Mouse (Mus musculus) MEL (cell line): ENCODE data around the gene Gm10964. TPM values are rescaled to one million over a fixed set of nuclear protein-coding genes. Genes with fewer than 3 reads are reported as not detected.
"Not testable (repeated sequence)": the region's sequence is repeated elsewhere in the genome, so short reads cannot be mapped to it uniquely, and the experiment has no call there.

ENCODE experiments used
- DNase-seq: peaks from one replicate; pipeline ENCODE4 v3.0.0; 2011; ENCODE audit warnings: low read depth, low spot score
- H3K27ac ChIP-seq: 2 replicates; pipeline ENCODE4 v1.5.1; 2012; ENCODE audit warnings: low read depth, mild to moderate bottlenecking, control low read depth, low read length, moderate library complexity; ENCODE audit not compliant: control insufficient read depth
- H3K27me3 ChIP-seq, 2 experiments: fragments of 150-350 bp in 1 of 2; sonication (generic) in 1 of 2; 2 replicates each; pipeline ENCODE4 v1.6.1; 2012; ENCODE audit warnings: low read length in 2 of 2, mild to moderate bottlenecking in 2 of 2, improper control_type of control experiment in 1 of 2, moderate library complexity in 1 of 2; ENCODE audit not compliant: insufficient read depth in 2 of 2, control insufficient read depth in 1 of 2
- H3K36me3 ChIP-seq, 2 experiments: 2 replicates each; pipeline ENCODE4 v1.6.1; 2012 to 2014; ENCODE audit warnings: low read length in 2 of 2, improper control_type of control experiment in 1 of 2, inconsistent platforms in 1 of 2, mild to moderate bottlenecking in 1 of 2; ENCODE audit not compliant: insufficient read depth in 2 of 2, control insufficient read depth in 1 of 2
- H3K4me1 ChIP-seq, 2 experiments: fragments of 150-350 bp in 1 of 2; sonication (generic) in 1 of 2; 2 replicates each; pipeline ENCODE4 v1.6.1; 2012; ENCODE audit warnings: low read length in 2 of 2, improper control_type of control experiment in 1 of 2, mild to moderate bottlenecking in 1 of 2; ENCODE audit not compliant: insufficient read depth in 2 of 2, control insufficient read depth in 1 of 2
- H3K4me3 ChIP-seq, 2 experiments: fragments of 150-350 bp in 1 of 2; sonication (generic) in 1 of 2; 2 replicates each; pipeline ENCODE4 v1.5.1; 2012; ENCODE audit warnings: low read depth in 2 of 2, low read length in 2 of 2, mild to moderate bottlenecking in 2 of 2, moderate library complexity in 2 of 2, control low read depth in 1 of 2, improper control_type of control experiment in 1 of 2; ENCODE audit not compliant: control insufficient read depth in 1 of 2, insufficient read depth in 1 of 2
- H3K79me2 ChIP-seq: 2 replicates; pipeline ENCODE4 v1.6.1; 2012; ENCODE audit warnings: mild to moderate bottlenecking, low read length, moderate library complexity; ENCODE audit not compliant: control insufficient read depth, poor library complexity, insufficient read depth
- H3K9ac ChIP-seq: 2 replicates; pipeline ENCODE4 v1.6.1; 2012; ENCODE audit warnings: low read depth, mild to moderate bottlenecking, control low read depth, low read length, moderate library complexity; ENCODE audit not compliant: control insufficient read depth, poor library complexity, severe bottlenecking
- H3K9me3 ChIP-seq: fragments of 150-350 bp; sonication (generic); replicated peaks from 2 replicates; pipeline ENCODE4 v1.6.1; 2012; ENCODE audit warnings: mild to moderate bottlenecking, low read length, improper control_type of control experiment, moderate library complexity; ENCODE audit not compliant: insufficient read depth
- BHLHE40 ChIP-seq: IDR thresholded peaks from 2 replicates; pipeline ENCODE4 v1.6.1; 2012; ENCODE audit warnings: low read depth, mild to moderate bottlenecking, inconsistent platforms, low read length, improper control_type of control experiment, borderline replicate concordance
- CTCF ChIP-seq, 3 experiments: IDR thresholded peaks in 2 of 3; conservative IDR thresholded peaks in 1 of 3; 2 replicates each; pipeline ENCODE4 v1.5.1; 2011 to 2012; ENCODE audit warnings: low read length in 3 of 3, low read depth in 2 of 3, mild to moderate bottlenecking in 2 of 3, improper control_type of control experiment in 1 of 3, inconsistent platforms in 1 of 3, mixed read lengths in 1 of 3, moderate library complexity in 1 of 3; ENCODE audit not compliant: control insufficient read depth in 1 of 3, insufficient read depth in 1 of 3, poor library complexity in 1 of 3, severe bottlenecking in 1 of 3
- GABPA ChIP-seq: IDR thresholded peaks from 2 replicates; pipeline ENCODE4 v1.6.1; 2012; ENCODE audit warnings: low read depth, mild to moderate bottlenecking, inconsistent platforms, low read length, improper control_type of control experiment, moderate library complexity
- GATA1 ChIP-seq: IDR thresholded peaks from 2 replicates; pipeline ENCODE4 v1.6.1; 2011; ENCODE audit warnings: low read depth, low read length, improper control_type of control experiment
- HCFC1 ChIP-seq: IDR thresholded peaks from 2 replicates; pipeline ENCODE4 v1.6.1; 2012; ENCODE audit warnings: low read depth, mild to moderate bottlenecking, inconsistent platforms, low read length, improper control_type of control experiment, moderate library complexity
- MAFK ChIP-seq: IDR thresholded peaks from 2 replicates; pipeline ENCODE4 v1.6.1; 2011; ENCODE audit warnings: low read depth, mild to moderate bottlenecking, low read length, improper control_type of control experiment, borderline replicate concordance
- MAX ChIP-seq: IDR thresholded peaks from 2 replicates; pipeline ENCODE4 v1.6.1; 2011; ENCODE audit warnings: low read length, improper control_type of control experiment
- MAZ ChIP-seq: IDR thresholded peaks from 2 replicates; pipeline ENCODE4 v1.6.1; 2012; ENCODE audit warnings: low read depth, mild to moderate bottlenecking, inconsistent platforms, low read length, improper control_type of control experiment
- NELFE ChIP-seq: IDR thresholded peaks from 2 replicates; pipeline ENCODE4 v1.6.1; 2011; ENCODE audit warnings: low read depth, low read length, improper control_type of control experiment
- NRF1 ChIP-seq: IDR thresholded peaks from 2 replicates; pipeline ENCODE4 v1.6.1; 2014; ENCODE audit warnings: low read depth, mild to moderate bottlenecking, inconsistent platforms, low read length, improper control_type of control experiment, moderate library complexity; ENCODE audit not compliant: poor library complexity, insufficient read depth, severe bottlenecking
- POLR2A ChIP-seq, 2 experiments: IDR thresholded peaks; 2 replicates each; pipeline ENCODE4 v1.6.1; 2011 to 2012; ENCODE audit warnings: low read length in 2 of 2, mild to moderate bottlenecking in 2 of 2, control low read depth in 1 of 2, improper control_type of control experiment in 1 of 2, low read depth in 1 of 2, moderate library complexity in 1 of 2; ENCODE audit not compliant: control insufficient read depth in 1 of 2, insufficient read depth in 1 of 2, poor library complexity in 1 of 2
- POLR2AphosphoS5 ChIP-seq: IDR thresholded peaks from 2 replicates; pipeline ENCODE4 v1.6.1; 2012; ENCODE audit warnings: low read depth, borderline replicate concordance, mild to moderate bottlenecking, inconsistent platforms, low read length, moderate library complexity, mixed read lengths
- RCOR1 ChIP-seq: IDR thresholded peaks from 2 replicates; pipeline ENCODE4 v1.6.1; 2012; ENCODE audit warnings: low read depth, mild to moderate bottlenecking, inconsistent platforms, low read length, improper control_type of control experiment
- TAL1 ChIP-seq: IDR thresholded peaks from 2 replicates; pipeline ENCODE4 v1.6.1; 2012; ENCODE audit warnings: mild to moderate bottlenecking, inconsistent platforms, low read length, moderate library complexity, mixed read lengths
- TBP ChIP-seq: IDR thresholded peaks from 2 replicates; pipeline ENCODE4 v1.8.0; 2011; ENCODE audit warnings: low read depth, low read length, improper control_type of control experiment
- TCF12 ChIP-seq: IDR thresholded peaks from 2 replicates; pipeline ENCODE4 v1.6.1; 2014; ENCODE audit warnings: low read depth, mild to moderate bottlenecking, inconsistent platforms, low read length, improper control_type of control experiment, moderate library complexity
- USF1 ChIP-seq: IDR thresholded peaks from 2 replicates; pipeline ENCODE4 v1.6.1; 2014; ENCODE audit warnings: low read depth, mild to moderate bottlenecking, inconsistent platforms, low read length, improper control_type of control experiment, moderate library complexity
- ZC3H11A ChIP-seq: IDR thresholded peaks from 2 replicates; pipeline ENCODE4 v1.6.1; 2012; ENCODE audit warnings: low read depth, mild to moderate bottlenecking, inconsistent platforms, low read length, improper control_type of control experiment
- polyA plus RNA-seq, 2 experiments: library from polyadenylated mRNA; stranded (reverse) in 1 of 2; unstranded in 1 of 2; fragments of >175 nt in 1 of 2; fragments of >200 nt in 1 of 2; gene quantifications; 2 replicates each; pipeline versions ENCODE4 v1.2.1 to v1.2.4; 2012; ENCODE audit warnings: low replicate concordance in 2 of 2, low read depth in 1 of 2; ENCODE audit not compliant: insufficient read length in 2 of 2, insufficient read depth in 1 of 2, missing spikeins in 1 of 2
- total RNA-seq: library from RNA; depleted of rRNA; stranded (reverse); fragments of 300-350 nt; gene quantifications from 2 replicates; pipeline ENCODE4 v1.2.3, GENCODE M21; 2012; rRNA removed

Gene Gm10964
- total and polyA plus RNA-seq, 3 experiments, result not detected

DNA sequence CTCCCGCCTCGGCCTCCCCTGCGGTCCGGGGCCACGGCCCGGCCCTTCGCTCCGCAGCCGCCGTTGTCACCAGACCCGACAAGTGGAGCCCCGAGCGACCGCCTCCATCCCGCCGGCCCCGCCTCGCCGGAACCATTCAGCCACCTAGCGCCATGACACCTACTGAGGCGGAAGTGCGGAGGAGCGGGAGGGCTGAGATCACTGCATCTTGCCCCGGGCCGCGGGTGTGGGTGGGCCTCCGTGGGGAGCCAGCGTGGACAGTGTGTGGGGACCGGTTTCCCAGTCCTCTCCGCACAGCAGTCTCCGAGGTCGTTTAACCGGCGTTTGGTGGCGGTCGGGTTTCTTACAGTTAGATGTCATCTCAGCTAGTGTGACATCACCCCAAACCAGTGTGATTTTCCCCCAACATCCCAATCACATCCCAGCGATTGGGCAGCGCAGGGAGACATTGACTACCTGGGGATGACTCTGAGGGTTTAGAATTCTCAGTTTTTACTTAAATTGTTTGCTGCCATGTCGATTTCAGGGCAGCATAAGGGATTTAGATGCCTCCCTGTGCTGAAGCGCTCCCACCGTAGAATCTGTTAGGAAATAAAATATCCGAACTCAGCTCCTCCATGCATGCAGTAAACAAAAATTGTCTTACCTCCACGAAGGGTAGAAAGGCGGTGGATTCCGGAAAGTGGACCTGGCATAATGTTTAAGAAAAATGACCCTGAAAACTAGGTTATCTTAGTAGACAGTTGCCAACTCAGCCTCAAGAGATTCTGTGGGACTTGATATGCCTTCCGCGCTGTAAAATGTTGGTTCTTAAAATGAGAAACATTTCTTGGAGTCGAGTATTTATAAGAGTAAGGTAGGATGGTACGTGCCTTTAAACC, 52.3 kb downstream of the Gm10964 start, which contains the start of gene Hipk1 (continued):
- TF ChIP-seq GABPA, result no peak
- TF ChIP-seq RCOR1, result no peak; the same call in 1 of the 2 replicates
- peak; percentile 56; the same call in 1 of the 2 replicates for TF ChIP-seq TCF12
- peak; percentile 85 for TF ChIP-seq HCFC1
- no peak for TF ChIP-seq GATA1
- TF ChIP-seq TAL1, result peak; percentile 19; the same call in 1 of the 2 replicates
- TF ChIP-seq USF1, result no peak
- 0 out of 2 replicates have a peak, but pooled peaks have one; percentile 2 for TF ChIP-seq ZC3H11A
- no peak for TF ChIP-seq POLR2AphosphoS5
- TF ChIP-seq BHLHE40, result no peak
- no peak for TF ChIP-seq CTCF (IDR thresholded peaks at IDR 0.05 in 2 of 3, conservative IDR thresholded peaks at IDR 0.05 in 1 of 3; ENCODE audit: control insufficient read depth in 1 of 3, insufficient read depth in 1 of 3, low read depth in 2 of 3, low read length in 3 of 3, poor library complexity in 1 of 3, severe bottlenecking in 1 of 3)
- peak; percentile 71 to 84 for TF ChIP-seq POLR2A (IDR thresholded peaks at IDR 0.05; ENCODE audit: control insufficient read depth in 1 of 2, insufficient read depth in 1 of 2, low read depth in 1 of 2, low read length in 2 of 2, poor library complexity in 1 of 2)
- TF ChIP-seq MAZ, result peak; percentile 93
- TF ChIP-seq, all 39 proteins: peak for 19

DNA sequence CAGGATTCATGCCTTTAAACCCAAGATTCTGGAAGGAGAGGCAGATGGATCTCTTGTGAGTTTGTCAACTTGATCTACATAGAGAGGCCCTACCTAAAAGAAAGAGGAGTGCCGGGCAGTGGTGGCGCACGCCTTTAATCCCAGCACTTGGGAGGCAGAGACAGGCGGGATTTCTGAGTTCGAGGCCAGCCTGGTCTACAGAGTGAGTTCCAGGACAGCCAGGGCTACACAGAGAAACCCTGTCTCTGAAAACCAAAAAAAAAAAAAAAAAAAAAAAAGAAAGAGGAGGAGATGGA, 52.9 kb downstream of the Gm10964 start:
- H3K4me1 ChIP-seq, result peaks cover 13 to 18% of the 10 kb centered on the region in 2 experiments
- H3K4me3 ChIP-seq, result peak overlapping the region; percentile 56 to 75
- TF ChIP-seq TBP, result peak; percentile 95
- 0 out of 2 replicates have a peak, but pooled peaks have one; percentile 2 for TF ChIP-seq MAFK
- H3K79me2 ChIP-seq, result peaks cover 35% of the 10 kb centered on the region
- H3K9me3 ChIP-seq, H3K27me3 ChIP-seq, DNase-seq: not testable (repeated sequence)
- H3K9ac ChIP-seq, result peak overlapping the region; percentile 92
- H3K36me3 ChIP-seq, result peaks cover 0 to 31% of the 10 kb centered on the region in 2 experiments; a peak in 2 of 4 replicates
- peak overlapping the region; percentile 87 for H3K27ac ChIP-seq

DNA sequence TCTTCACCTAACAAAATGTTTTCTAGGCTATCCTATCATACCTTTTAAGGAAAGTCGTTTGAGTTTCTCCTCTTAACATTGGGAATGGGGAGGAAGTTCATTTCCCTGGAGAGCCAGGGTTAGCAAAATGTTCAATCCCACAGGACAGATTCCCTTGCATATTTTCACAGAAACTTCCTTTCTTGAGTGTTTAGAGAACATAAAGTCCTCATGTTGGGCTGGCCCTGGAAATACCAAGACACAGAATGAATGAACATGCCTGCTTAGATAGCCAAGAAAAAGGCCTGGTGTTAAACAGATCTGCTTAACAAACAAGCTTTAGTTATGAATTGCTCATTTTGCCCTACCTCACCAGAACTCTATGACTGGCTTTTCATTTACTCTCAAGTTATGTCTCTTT, 53.4 kb downstream of the Gm10964 start:
- TF ChIP-seq NELFE (0 out of 2 replicates have a peak, but pooled peaks have one; percentile 1), MAX (no peak), NRF1 (no peak)
- TF ChIP-seq, all 39 proteins: peak for 1
- H3K4me1 ChIP-seq, result peaks cover 13 to 18% of the 10 kb centered on the region in 2 experiments
- H3K79me2 ChIP-seq, result peaks cover 30% of the 10 kb centered on the region
- H3K36me3 ChIP-seq, result peaks cover 0 to 31% of the 10 kb centered on the region in 2 experiments; a peak in 2 of 4 replicates
- H3K27me3 ChIP-seq, result no peaks in the 10 kb centered on the region
- peak overlapping the region; percentile 87; the same call in 1 of the 2 replicates for H3K27ac ChIP-seq
- peak; percentile 29 for DNase-seq
- H3K9ac ChIP-seq, result 0 out of 2 replicates have a peak overlapping the region, but pooled peaks have one; percentile 17
- peak overlapping the region in 1 of 2 experiments; percentile 4; a peak in 1 of 4 replicates for H3K4me3 ChIP-seq
- H3K9me3 ChIP-seq, result no peaks in the 10 kb centered on the region

Other genes with a start within 250 kb of the Gm10964 start
- 0.04 TPM in 1 of 2 replicates, not detected in the other for gene Syt6, start 164.1 kb upstream of the Gm10964 start, total RNA-seq
- gene Syt6, start 164.1 kb upstream of the Gm10964 start, polyA plus RNA-seq, result not detected
- 0.36 and 0.81 TPM in 2 replicates for gene Atg4a-ps, start 93.3 kb upstream of the Gm10964 start, total RNA-seq
- 1 to 10 TPM in 1 of 2 experiments, not detected in 1; 3.4 TPM for gene Atg4a-ps, start 93.3 kb upstream of the Gm10964 start, polyA plus RNA-seq
- gene Olfml3, start 1.4 kb upstream of the Gm10964 start, total RNA-seq, result 0.03 and 0.08 TPM in 2 replicates
- gene Olfml3, start 1.4 kb upstream of the Gm10964 start, polyA plus RNA-seq, result under 1 TPM in 1 of 2 experiments, not detected in 1; 0.18 TPM
- 16.7 and 17.8 TPM in 2 replicates for gene Hipk1, start 52.2 kb downstream of the Gm10964 start, total RNA-seq
- 10 to 100 TPM in 1 of 2 experiments, not detected in 1; 28.7 TPM for gene Hipk1, start 52.2 kb downstream of the Gm10964 start, polyA plus RNA-seq
- gene Dclre1b, start 70.1 kb downstream of the Gm10964 start, total RNA-seq, result 9.8 and 11.2 TPM in 2 replicates
- gene Dclre1b, start 70.1 kb downstream of the Gm10964 start, polyA plus RNA-seq, result 10 to 100 TPM in 1 of 2 experiments, not detected in 1; 25.3 TPM
- gene Ap4b1, start 70.2 kb downstream of the Gm10964 start, total RNA-seq, result 14.2 and 15.1 TPM in 2 replicates
- 10 to 100 TPM in 1 of 2 experiments, not detected in 1; 20.2 TPM for gene Ap4b1, start 70.2 kb downstream of the Gm10964 start, polyA plus RNA-seq
- gene Gm43064, start 70.2 kb downstream of the Gm10964 start, total RNA-seq, result 0.50 TPM in 1 of 2 replicates, not detected in the other
- under 1 TPM in 1 of 2 experiments, not detected in 1; 0.14 TPM for gene Gm43064, start 70.2 kb downstream of the Gm10964 start, polyA plus RNA-seq
- gene Bcl2l15, start 93.2 kb downstream of the Gm10964 start, total RNA-seq, result not detected in 2 replicates
- under 1 TPM in 1 of 2 experiments, not detected in 1; 0.11 TPM for gene Bcl2l15, start 93.2 kb downstream of the Gm10964 start, polyA plus RNA-seq
- gene Ptpn22, start 120.4 kb downstream of the Gm10964 start, total RNA-seq, result 0.10 TPM in 1 of 2 replicates, not detected in the other
- under 1 TPM in 1 of 2 experiments, not detected in 1; 0.06 TPM for gene Ptpn22, start 120.4 kb downstream of the Gm10964 start, polyA plus RNA-seq
- 10.5 and 12.2 TPM in 2 replicates for gene Rsbn1, start 174.8 kb downstream of the Gm10964 start, total RNA-seq
- 10 to 100 TPM; 10.8 to 37.3 TPM for gene Rsbn1, start 174.8 kb downstream of the Gm10964 start, polyA plus RNA-seq
- 19.7 and 20.0 TPM in 2 replicates for gene Phtf1, start 228.7 kb downstream of the Gm10964 start, total RNA-seq
- 10 to 100 TPM in 1 of 2 experiments, not detected in 1; 23.4 TPM for gene Phtf1, start 228.7 kb downstream of the Gm10964 start, polyA plus RNA-seq